Mouse (Mus musculus) neural tube, embryonic 15.5 days (tissue): Measurements from ENCODE around the gene Slc18a2. TPM values are rescaled to one million over a fixed set of nuclear protein-coding genes. Genes with fewer than 3 reads are reported as not detected.

Source experiments
- ATAC-seq: fragments of 200-750 bp; cut with Nextera tagmentation; 2 replicates; pipeline ENCODE4 v1.8.0; 2017; ENCODE audit warnings: mild to moderate bottlenecking, moderate TSS enrichment, moderate library complexity; ENCODE audit not compliant: low FRiP score
- H3K27ac ChIP-seq: fragments of 300-500 bp; sonication (generic); replicated peaks from 2 replicates; pipeline ENCODE4 v1.5.1; 2015; ENCODE audit warnings: mild to moderate bottlenecking, inconsistent platforms
- H3K27me3 ChIP-seq: fragments of 300-500 bp; sonication (generic); replicated peaks from 2 replicates; pipeline ENCODE4 v1.6.1; 2015; ENCODE audit warnings: inconsistent platforms
- H3K36me3 ChIP-seq: fragments of 300-500 bp; sonication (generic); 2 replicates; pipeline ENCODE4 v1.6.1; 2015; ENCODE audit warnings: inconsistent platforms
- H3K4me1 ChIP-seq: fragments of 300-500 bp; sonication (generic); 2 replicates; pipeline ENCODE4 v1.6.1; 2015; ENCODE audit warnings: inconsistent platforms
- H3K4me2 ChIP-seq: fragments of 300-500 bp; sonication (generic); 2 replicates; pipeline ENCODE4 v1.6.1; 2015; ENCODE audit warnings: inconsistent platforms, mild to moderate bottlenecking, moderate library complexity
- H3K4me3 ChIP-seq: fragments of 300-500 bp; sonication (generic); replicated peaks from 2 replicates; pipeline ENCODE4 v1.5.1; 2015; ENCODE audit warnings: mild to moderate bottlenecking, inconsistent platforms
- H3K9ac ChIP-seq: fragments of 300-500 bp; sonication (generic); replicated peaks from 2 replicates; pipeline ENCODE4 v1.6.1; 2015; ENCODE audit warnings: mild to moderate bottlenecking, inconsistent platforms
- H3K9me3 ChIP-seq: fragments of 300-500 bp; sonication (generic); replicated peaks from 2 replicates; pipeline ENCODE4 v1.6.1; 2016; ENCODE audit warnings: inconsistent platforms
- WGBS: fragments of 180-500 bp; shearing (Covaris S2); methylation state at CpG from one replicate; pipeline ENCODE4 v1.1.7; 2015; ENCODE audit warnings: mixed read lengths; 5-methylcytosine and 5-hydroxymethylcytosine counted together
- polyA plus RNA-seq: library from polyadenylated mRNA; unstranded; fragments of >200 nt; fragmentation: Nextera tagmentation; extraction: Ambion mirVana; gene quantifications from 2 replicates; pipeline ENCODE4 v1.2.1, GENCODE M21; 2015

The Slc18a2 gene
- polyA plus RNA-seq, 1 experiment from 2014 or later: 9.6 TPM

DNA sequence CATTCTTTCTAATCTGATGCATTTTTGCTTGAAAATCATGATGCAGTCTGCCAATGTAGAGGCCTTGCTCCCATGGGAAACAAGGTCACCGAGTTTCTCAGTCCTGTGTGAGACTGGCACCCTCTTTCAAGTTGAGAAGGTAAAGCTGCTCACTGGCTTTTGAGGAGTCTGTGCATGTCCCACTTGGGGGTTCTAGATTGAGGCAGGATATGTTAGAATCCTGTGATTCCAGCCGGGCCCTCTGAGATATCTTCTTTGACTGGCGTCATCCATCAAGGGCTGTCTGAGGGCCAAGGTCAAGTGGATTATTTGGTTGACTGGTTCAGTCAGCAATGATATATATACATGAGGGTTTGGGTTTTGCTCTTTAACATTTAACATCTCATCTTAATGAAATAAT, 21.3 kb downstream of the Slc18a2 start:
- WGBS: 85% methylated on average over 3 of the region's 3 CpGs
- no peaks in the 10 kb centered on the region for H3K4me1 ChIP-seq
- no peak for ATAC-seq

DNA sequence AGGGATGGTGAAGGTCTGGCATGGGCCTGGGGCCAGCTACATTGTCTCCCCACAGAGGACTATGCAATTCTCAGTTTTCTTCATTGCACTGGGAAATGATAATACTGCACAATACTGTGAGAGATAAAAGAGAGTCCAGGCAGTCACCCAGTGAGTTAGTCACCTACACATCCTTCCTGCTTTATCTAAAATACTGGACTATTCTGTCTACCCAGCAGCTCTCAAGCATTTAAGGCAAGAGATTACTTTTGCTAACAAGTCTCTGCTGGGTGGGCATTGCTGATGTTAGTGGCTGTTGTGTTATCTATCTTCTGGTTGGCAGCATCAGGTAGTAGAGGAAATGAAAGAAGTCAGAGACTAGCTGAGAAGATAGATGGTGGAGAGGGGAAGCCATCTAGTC, 28.3 kb downstream of the Slc18a2 start:
- Histone ChIP-seq H3K9me3 (no peaks in the 10 kb centered on the region), H3K4me2 (no peak overlapping the region), H3K4me3 (no peak overlapping the region), H3K27ac (no peak overlapping the region), H3K4me1 (0 out of 2 replicates have a peak, but pooled peaks cover 4% of the 10 kb centered on the region), H3K27me3 (no peaks in the 10 kb centered on the region), H3K36me3 (no peaks in the 10 kb centered on the region), H3K9ac (no peak overlapping the region)
- no peak for ATAC-seq

More for the DNA sequence above, 21.3 kb downstream of the Slc18a2 start:
- Histone ChIP-seq H3K9me3 (no peaks in the 10 kb centered on the region), H3K4me3 (no peak overlapping the region), H3K4me2 (no peak overlapping the region), H3K27ac (no peak overlapping the region), H3K27me3 (no peaks in the 10 kb centered on the region), H3K9ac (no peak overlapping the region), H3K36me3 (no peaks in the 10 kb centered on the region)

DNA sequence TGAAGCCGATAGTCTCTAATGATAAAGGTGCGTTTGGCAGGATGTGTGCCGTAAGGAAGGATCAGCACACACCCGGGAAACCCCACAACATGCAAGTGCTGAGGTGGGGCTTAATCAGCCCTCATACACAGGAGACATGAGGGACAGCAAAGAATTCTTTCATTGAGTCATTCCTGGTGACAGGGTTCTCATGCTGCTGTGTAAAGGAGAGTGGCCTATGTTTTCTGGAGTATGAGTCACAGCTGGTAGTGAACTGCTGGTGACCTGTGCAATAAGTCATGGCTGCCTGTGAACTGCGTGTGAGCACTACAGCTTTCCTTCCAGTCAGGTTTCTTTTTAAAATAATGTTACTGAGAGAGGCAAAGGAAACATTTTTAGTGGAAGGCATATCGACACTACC, 29.1 kb downstream of the Slc18a2 start:
- H3K4me2 ChIP-seq: no peak overlapping the region
- H3K4me1 ChIP-seq: 0 out of 2 replicates have a peak, but pooled peaks cover 4% of the 10 kb centered on the region
- no peaks in the 10 kb centered on the region for H3K27me3 ChIP-seq
- H3K9ac ChIP-seq: no peak overlapping the region; the same call in 1 of the 2 replicates
- H3K4me3 ChIP-seq: no peak overlapping the region
- H3K9me3 ChIP-seq: no peaks in the 10 kb centered on the region
- whole genome bisulfite sequencing: 72% methylated on average over 6 of the region's 6 CpGs
- H3K27ac ChIP-seq: 0 out of 2 replicates have a peak overlapping the region, but pooled peaks have one; percentile 28
- no peak for ATAC-seq
- H3K36me3 ChIP-seq: no peaks in the 10 kb centered on the region

DNA sequence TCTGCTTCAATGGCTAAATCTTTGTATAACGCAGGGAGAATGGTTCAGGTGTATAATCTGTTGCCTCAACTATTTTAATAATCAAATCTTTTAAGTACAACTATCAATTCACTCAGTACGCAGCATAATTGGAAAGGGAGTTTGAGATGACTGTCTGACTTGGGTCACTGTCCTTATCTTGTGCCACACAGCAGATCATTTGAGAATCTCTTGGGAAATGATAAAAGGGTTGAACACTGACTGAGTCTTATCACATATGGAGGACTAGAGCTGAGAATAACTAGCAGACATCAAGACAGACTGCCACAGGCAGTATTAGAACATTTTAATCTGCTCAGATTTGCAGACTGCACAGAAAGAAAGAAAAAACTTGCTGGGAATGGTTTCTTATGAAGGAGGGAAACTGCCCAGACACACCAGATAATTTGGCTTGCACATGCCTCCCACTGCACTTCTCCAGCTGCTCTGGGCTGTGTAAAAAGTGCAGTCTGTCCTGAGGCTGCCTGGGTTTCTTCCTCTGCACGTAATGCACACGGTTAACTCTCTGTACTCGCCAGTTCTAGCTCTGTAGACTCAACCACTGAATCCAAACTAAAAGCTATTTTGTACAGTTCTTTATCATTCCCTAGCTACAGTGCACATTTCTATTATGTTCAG, 31.6 kb downstream of the Slc18a2 start:
- Histone ChIP-seq H3K4me1 (0 out of 2 replicates have a peak, but pooled peaks cover 4% of the 10 kb centered on the region), H3K9me3 (no peaks in the 10 kb centered on the region), H3K4me2 (no peak overlapping the region), H3K4me3 (no peak overlapping the region), H3K27me3 (no peaks in the 10 kb centered on the region), H3K27ac (no peak overlapping the region), H3K36me3 (no peaks in the 10 kb centered on the region), H3K9ac (no peak overlapping the region)
- ATAC-seq: no peak
- 84% methylated on average over 5 of the region's 5 CpGs for WGBS

DNA sequence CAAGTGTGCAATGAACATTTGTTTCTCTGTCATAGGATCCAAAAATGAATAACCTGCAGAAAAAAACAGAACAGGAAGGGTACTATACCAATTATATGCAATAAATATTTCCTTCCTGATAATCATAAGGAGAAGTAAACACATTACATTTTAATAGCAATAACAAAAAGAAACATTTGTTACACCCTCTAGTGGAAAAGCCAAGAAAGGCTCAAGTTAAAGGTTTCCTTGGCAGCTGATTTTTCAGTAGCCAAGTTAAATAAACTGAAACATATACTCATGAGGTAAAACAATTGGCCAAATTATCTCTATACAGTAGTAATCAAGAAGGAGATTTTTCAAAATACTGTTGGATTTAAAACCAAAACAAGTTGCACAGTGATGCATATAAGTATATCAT, 54.6 kb downstream of the Slc18a2 start:
- no peak for ATAC-seq
- Histone ChIP-seq H3K9me3 (no peaks in the 10 kb centered on the region), H3K4me1 (no peaks in the 10 kb centered on the region), H3K27ac (no peak overlapping the region), H3K4me2 (no peak overlapping the region), H3K9ac (no peak overlapping the region), H3K4me3 (no peak overlapping the region), H3K27me3 (no peaks in the 10 kb centered on the region), H3K36me3 (no peaks in the 10 kb centered on the region)

DNA sequence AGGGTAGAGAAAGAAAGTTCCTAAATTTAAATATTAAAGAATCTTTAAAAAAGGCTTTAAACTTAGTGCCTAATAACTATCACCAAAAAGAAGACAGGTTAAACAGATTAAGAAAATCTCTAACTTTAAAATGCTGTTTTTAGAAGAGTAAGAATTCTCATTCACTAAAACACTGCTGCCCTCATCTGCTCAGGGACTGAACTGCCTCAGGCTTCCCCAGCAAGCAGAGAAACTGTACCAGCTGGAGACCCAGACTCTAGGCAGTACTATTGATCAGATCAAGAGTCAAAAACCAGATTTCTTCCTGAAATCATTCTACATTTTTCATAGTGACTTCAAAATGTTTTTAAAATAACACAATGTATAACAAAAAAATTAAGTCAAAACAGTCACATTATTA, 55.9 kb downstream of the Slc18a2 start:
- Histone ChIP-seq H3K4me1 (no peaks in the 10 kb centered on the region), H3K4me2 (no peak overlapping the region), H3K4me3 (no peak overlapping the region), H3K27me3 (no peaks in the 10 kb centered on the region), H3K27ac (no peak overlapping the region), H3K9ac (no peak overlapping the region), H3K36me3 (no peaks in the 10 kb centered on the region), H3K9me3 (no peaks in the 10 kb centered on the region)
- no peak for ATAC-seq

DNA sequence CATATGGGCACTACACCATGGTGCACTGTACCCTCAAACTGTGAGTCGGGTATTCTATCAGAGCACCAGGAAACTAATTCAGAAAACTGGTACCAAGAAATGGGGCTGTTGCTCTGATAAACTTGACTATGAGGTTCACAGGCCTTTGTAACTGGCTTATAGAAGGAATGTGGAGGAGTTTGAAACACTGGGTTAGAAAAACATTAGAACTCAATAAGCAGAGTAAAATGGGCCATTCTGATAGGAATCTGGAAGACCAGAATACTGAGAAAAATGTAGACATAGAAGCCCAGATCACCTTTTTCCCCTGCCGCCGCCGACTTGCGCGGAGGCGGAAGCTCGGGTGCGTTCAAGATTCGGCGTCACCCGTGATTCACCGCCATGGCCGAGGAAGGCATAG, 61.3 kb downstream of the Slc18a2 start, which contains the start of gene Rps12-ps3:
TSS of gene Rps12-ps3 (plus strand) at position 301 of the 400 bp plus-strand sequence.
- no peak for ATAC-seq
- 99% methylated on average over 10 of the region's 14 CpGs for WGBS

DNA sequence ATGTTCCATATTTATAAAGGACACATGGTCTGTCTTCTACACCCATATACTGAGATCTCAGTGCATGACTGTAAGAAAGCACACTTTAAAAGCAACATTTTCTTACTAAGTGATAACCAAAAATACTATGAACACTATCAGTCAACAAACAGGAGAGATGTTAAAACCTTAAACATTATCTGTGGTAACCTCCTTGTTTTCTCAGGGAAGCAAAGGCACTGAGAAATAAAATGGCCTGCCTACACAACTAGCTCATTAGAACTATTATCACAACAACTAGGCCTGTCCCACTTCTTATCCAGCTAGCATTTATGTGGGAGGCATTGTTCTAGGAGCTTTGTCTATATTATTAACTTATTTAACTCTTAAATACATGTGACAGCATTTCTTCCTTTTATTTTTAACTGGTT, 70.1 kb downstream of the Slc18a2 start:
- ATAC-seq: no peak
- Histone ChIP-seq H3K4me1 (no peaks in the 10 kb centered on the region), H3K4me3 (no peak overlapping the region), H3K9me3 (no peaks in the 10 kb centered on the region), H3K4me2 (no peak overlapping the region), H3K27me3 (no peaks in the 10 kb centered on the region), H3K9ac (no peak overlapping the region), H3K27ac (no peak overlapping the region), H3K36me3 (no peaks in the 10 kb centered on the region)

More for the DNA sequence above, 61.3 kb downstream of the Slc18a2 start, which contains the start of gene Rps12-ps3:
- Histone ChIP-seq H3K4me2 (no peak within 1 kb of the TSS), H3K4me1 (no peaks in the 10 kb centered on the region), H3K36me3 (peaks cover 3% of the 10 kb centered on the region; the same call in 1 of the 2 replicates), H3K4me3 (no peak within 1 kb of the TSS), H3K27ac (no peak within 1 kb of the TSS), H3K27me3 (no peaks in the 10 kb centered on the region), H3K9me3 (no peaks in the 10 kb centered on the region), H3K9ac (no peak within 1 kb of the TSS)

DNA sequence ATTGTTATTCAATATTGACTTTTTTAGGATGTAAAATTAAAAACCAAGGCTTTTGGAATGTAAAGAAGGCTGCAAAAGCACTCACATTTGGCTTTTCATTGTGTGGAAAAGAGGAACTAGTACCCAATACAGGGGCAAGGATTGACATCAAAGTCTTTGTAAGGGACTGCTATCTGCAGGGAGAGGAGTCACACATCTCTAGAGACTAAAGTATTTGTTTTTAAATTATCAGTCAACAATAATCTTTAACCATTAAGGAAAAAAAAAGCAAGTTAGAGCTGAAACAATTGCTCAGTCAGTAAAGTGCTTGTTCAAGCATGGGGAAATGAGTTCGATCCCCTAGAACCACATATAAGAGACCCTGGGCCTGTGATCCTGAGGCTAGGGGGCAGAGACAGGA, 76.0 kb downstream of the Slc18a2 start:
- no peak overlapping the region for H3K27ac ChIP-seq
- ATAC-seq: no peak
- no peak overlapping the region for H3K9ac ChIP-seq
- no peaks in the 10 kb centered on the region for H3K9me3 ChIP-seq
- WGBS: 100% methylated on average over 1 of the region's 1 CpGs
- no peaks in the 10 kb centered on the region for H3K36me3 ChIP-seq
- H3K4me1 ChIP-seq: peaks cover 9% of the 10 kb centered on the region
- H3K4me3 ChIP-seq: no peak overlapping the region
- H3K27me3 ChIP-seq: no peaks in the 10 kb centered on the region
- H3K4me2 ChIP-seq: no peak overlapping the region

DNA sequence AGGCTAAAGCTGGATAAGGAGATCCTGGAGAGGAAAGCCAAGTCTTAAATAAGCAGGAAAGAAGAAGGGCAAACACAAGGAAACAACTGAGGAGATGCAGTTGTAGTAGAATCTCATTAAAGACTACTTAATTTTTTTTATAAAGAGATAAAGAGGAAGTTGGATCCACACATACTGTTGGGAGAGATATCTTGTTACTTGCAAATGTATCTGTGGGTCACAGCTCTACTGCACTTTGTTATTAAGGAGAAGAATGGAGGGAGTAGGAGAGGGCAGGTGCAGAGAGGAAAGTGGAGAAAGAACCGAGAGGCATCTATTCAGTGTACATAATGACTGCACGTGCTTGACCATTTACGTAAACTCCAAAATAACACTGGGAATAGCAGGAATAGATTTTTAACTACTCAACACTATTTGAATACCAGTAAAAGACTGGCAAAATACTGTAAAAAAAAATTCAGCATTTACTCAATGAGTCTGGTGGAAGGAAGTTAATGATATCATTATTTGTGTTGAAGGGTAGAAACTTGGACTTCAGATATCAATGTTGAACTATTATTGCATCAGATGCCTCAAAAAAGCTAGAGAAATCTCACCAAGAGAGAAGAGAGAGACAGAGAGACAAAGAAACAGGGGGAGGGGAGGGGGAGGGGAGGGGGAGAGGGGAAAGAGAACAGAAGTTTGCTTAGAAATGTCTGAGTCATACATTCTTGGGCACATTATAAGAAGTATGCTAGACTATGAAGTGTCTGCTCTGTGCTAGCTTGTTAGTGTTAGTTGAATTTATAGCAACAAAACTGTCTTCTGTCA, 77.4 kb downstream of the Slc18a2 start:
- Histone ChIP-seq H3K27me3 (no peaks in the 10 kb centered on the region), H3K4me1 (peaks cover 19% of the 10 kb centered on the region), H3K27ac (no peak overlapping the region), H3K9me3 (no peaks in the 10 kb centered on the region), H3K4me2 (no peak overlapping the region), H3K4me3 (no peak overlapping the region), H3K36me3 (no peaks in the 10 kb centered on the region), H3K9ac (no peak overlapping the region)
- WGBS: 78% methylated on average over 3 of the region's 3 CpGs
- no peak for ATAC-seq

DNA sequence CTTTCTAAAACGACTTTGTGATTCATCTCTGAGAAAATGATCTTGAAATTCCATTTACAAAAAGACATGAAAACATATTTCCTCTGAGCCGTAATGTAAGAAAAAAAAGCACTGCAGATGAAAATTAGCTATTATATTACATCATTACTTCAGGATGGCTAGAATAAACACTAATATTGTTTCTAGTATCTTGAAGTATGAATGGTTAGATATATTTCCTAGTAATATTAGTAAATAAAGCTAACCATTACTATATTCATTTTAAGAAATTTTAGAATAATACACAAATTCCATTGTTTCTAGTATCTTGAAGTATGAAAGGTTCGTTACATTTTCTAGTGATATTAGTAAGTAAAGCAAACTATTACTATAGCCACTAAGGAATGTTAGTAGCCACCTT, 79.2 kb downstream of the Slc18a2 start:
- no peak overlapping the region for H3K4me2 ChIP-seq
- H3K4me3 ChIP-seq: no peak overlapping the region
- H3K27ac ChIP-seq: no peak overlapping the region
- no peak overlapping the region for H3K9ac ChIP-seq
- WGBS: 86% methylated on average over 3 of the region's 3 CpGs
- H3K27me3 ChIP-seq: no peaks in the 10 kb centered on the region
- H3K36me3 ChIP-seq: no peaks in the 10 kb centered on the region
- no peak for ATAC-seq
- peaks cover 34% of the 10 kb centered on the region for H3K4me1 ChIP-seq
- no peaks in the 10 kb centered on the region for H3K9me3 ChIP-seq

DNA sequence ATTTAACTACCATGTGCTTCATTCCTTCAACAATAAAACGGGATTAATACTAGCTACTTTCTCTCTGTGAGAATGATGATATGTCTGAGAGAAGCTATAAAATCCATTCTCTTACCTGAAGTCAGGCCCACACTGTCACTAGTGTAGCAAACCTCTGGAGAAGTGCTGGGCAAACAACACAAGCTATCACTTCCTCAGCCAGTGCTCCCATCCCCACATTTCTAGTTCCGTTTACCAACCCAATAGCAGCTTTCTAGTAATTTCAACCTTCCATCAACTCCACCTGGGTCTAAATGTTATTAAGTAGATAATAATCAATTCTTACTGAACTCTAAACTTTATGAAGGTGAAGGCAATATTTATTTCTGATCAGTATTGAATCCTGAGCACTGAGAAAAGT, 82.3 kb downstream of the Slc18a2 start:
- 38% methylated on average over 2 of the region's 2 CpGs for WGBS
- H3K9me3 ChIP-seq: no peaks in the 10 kb centered on the region
- H3K4me1 ChIP-seq: peaks cover 44% of the 10 kb centered on the region
- H3K27me3 ChIP-seq: no peaks in the 10 kb centered on the region
- no peaks in the 10 kb centered on the region for H3K36me3 ChIP-seq
- ATAC-seq: no peak
- peak overlapping the region; percentile 91 for H3K4me3 ChIP-seq
- no peak overlapping the region for H3K27ac ChIP-seq
- H3K4me2 ChIP-seq: peak overlapping the region; percentile 99
- H3K9ac ChIP-seq: no peak overlapping the region
